Mouse (Mus musculus) hindbrain, postnatal 0 days (tissue): ENCODE data around the gene Abhd2. TPM values are rescaled to one million over a fixed set of nuclear protein-coding genes. Genes with fewer than 3 reads are reported as not detected.

Experiments
- ATAC-seq: fragments of 200-750 bp; cut with Nextera tagmentation; 2 replicates; pipeline ENCODE4 v1.8.0; 2017; ENCODE audit warnings: mild to moderate bottlenecking, moderate TSS enrichment, moderate library complexity
- DNase-seq: peaks from one replicate; pipeline ENCODE4 v3.0.0-alpha.2; 2015; ENCODE audit warnings: low spot score
- H3K27ac ChIP-seq: fragments of 300-500 bp; sonication (generic); 2 replicates; pipeline ENCODE4 v1.5.1; 2014; ENCODE audit warnings: mild to moderate bottlenecking
- H3K27me3 ChIP-seq: fragments of 300-500 bp; sonication (generic); 2 replicates; pipeline ENCODE4 v1.6.1; 2014; ENCODE audit warnings: low read length, mixed read lengths; ENCODE audit not compliant: insufficient read depth
- H3K36me3 ChIP-seq: fragments of 300-500 bp; sonication (generic); 2 replicates; pipeline ENCODE4 v1.6.1; 2014; ENCODE audit warnings: low read length, mixed read lengths; ENCODE audit not compliant: insufficient read depth
- H3K4me1 ChIP-seq: fragments of 300-500 bp; sonication (generic); 2 replicates; pipeline ENCODE4 v1.6.1; 2014; ENCODE audit warnings: antibody characterized with exemption, low read length, mixed read lengths; ENCODE audit not compliant: insufficient read depth
- H3K4me2 ChIP-seq: fragments of 300-500 bp; sonication (generic); 2 replicates; pipeline ENCODE4 v1.6.1; 2014; ENCODE audit warnings: low read depth, mild to moderate bottlenecking, low read length, moderate library complexity, mixed read lengths
- H3K4me3 ChIP-seq: fragments of 300-500 bp; sonication (generic); 2 replicates; pipeline ENCODE4 v1.5.1; 2014; ENCODE audit warnings: low read length
- H3K9ac ChIP-seq: fragments of 300-500 bp; sonication (generic); replicated peaks from 2 replicates; pipeline ENCODE4 v1.6.1; 2014; ENCODE audit warnings: mild to moderate bottlenecking, low read length, moderate library complexity, mixed read lengths
- H3K9me3 ChIP-seq: fragments of 300-500 bp; sonication (generic); 2 replicates; pipeline ENCODE4 v1.6.1; 2016; ENCODE audit warnings: low read length, mixed read lengths
- CTCF ChIP-seq: IDR thresholded peaks from 2 replicates; pipeline ENCODE4 v1.5.1; 2016; ENCODE audit warnings: antibody characterized with exemption, control low read depth, low read depth
- WGBS: fragments of 180-500 bp; shearing (Covaris S2); extraction: QIAGEN DNeasy Blood & Tissue Kit; methylation state at CpG from one replicate; pipeline ENCODE4 v1.1.7; 2014; 5-methylcytosine and 5-hydroxymethylcytosine counted together
- polyA plus RNA-seq: library from polyadenylated mRNA; unstranded; fragments of >200 nt; fragmentation: Nextera tagmentation; extraction: Ambion mirVana; gene quantifications from 2 replicates; pipeline ENCODE4 v1.2.1, GENCODE M21; 2015
- total RNA-seq: library from RNA; depleted of rRNA; stranded (reverse); fragments of >200 nt; gene quantifications from 2 replicates; pipeline ENCODE4 v1.2.3, GENCODE M21; 2014; rRNA removed

Gene Abhd2
- total RNA-seq (92.3 and 100 TPM in 2 replicates), polyA plus RNA-seq (23.7 and 23.9 TPM in 2 replicates)

GRCm38 (mm10) chr7:79272789-79273718 is at the start of gene Abhd2:
Gene Abhd2, plus strand, starts transcription at chr7:79273199.
- H3K4me2 ChIP-seq, result peak within 1 kb of the TSS; percentile 68
- DNase-seq (peak; percentile 99), ATAC-seq (peak; percentile 100)
- H3K27ac ChIP-seq, result peak within 1 kb of the TSS; percentile 92
- no peak; the same call in 1 of the 2 replicates for TF ChIP-seq CTCF
- H3K27me3 ChIP-seq, result no peaks in the 10 kb centered on the region
- no peaks in the 10 kb centered on the region for H3K9me3 ChIP-seq
- H3K4me1 ChIP-seq, result peaks cover 31% of the 10 kb centered on the region; the same call in 1 of the 2 replicates
- peak within 1 kb of the TSS; percentile 64 for H3K4me3 ChIP-seq
- H3K9ac ChIP-seq, result peak within 1 kb of the TSS; percentile 87
- no peaks in the 10 kb centered on the region for H3K36me3 ChIP-seq
- under 1% methylated on average over 54 of the region's 54 CpGs for WGBS

- WGBS, result 85% methylated on average over 8 of the region's 8 CpGs
- no peaks in the 10 kb centered on the region for H3K36me3 ChIP-seq
- H3K9ac ChIP-seq, result no peak overlapping the region
- peaks cover 5% of the 10 kb centered on the region; the same call in 1 of the 2 replicates for H3K4me1 ChIP-seq
- no peak for TF ChIP-seq CTCF
- DNase-seq, result no peak
- no peak for ATAC-seq
- no peaks in the 10 kb centered on the region for H3K27me3 ChIP-seq
- no peaks in the 10 kb centered on the region for H3K9me3 ChIP-seq
- H3K4me2 ChIP-seq, result no peak overlapping the region
- H3K4me3 ChIP-seq, result no peak overlapping the region
- H3K27ac ChIP-seq, result no peak overlapping the region
These were observed 47.5 kb upstream of the Abhd2 start for GRCm38 (mm10) chr7:79225477-79225876.

- H3K27ac ChIP-seq, result no peak overlapping the region
- no peaks in the 10 kb centered on the region for H3K36me3 ChIP-seq
- H3K4me1 ChIP-seq, result peaks cover 5% of the 10 kb centered on the region; the same call in 1 of the 2 replicates
- DNase-seq, result no peak
- 74% methylated on average over 5 of the region's 5 CpGs for WGBS
- no peak overlapping the region for H3K4me3 ChIP-seq
- no peak for TF ChIP-seq CTCF
- H3K9me3 ChIP-seq, result no peaks in the 10 kb centered on the region
- H3K4me2 ChIP-seq, result no peak overlapping the region
- no peak overlapping the region for H3K9ac ChIP-seq
- no peaks in the 10 kb centered on the region for H3K27me3 ChIP-seq
- ATAC-seq, result no peak
These were observed 46.8 kb upstream of the Abhd2 start for GRCm38 (mm10) chr7:79226172-79226571.

- Histone ChIP-seq H3K4me3 (no peak overlapping the region), H3K4me2 (no peak overlapping the region), H3K27ac (no peak overlapping the region), H3K9me3 (no peaks in the 10 kb centered on the region), H3K27me3 (no peaks in the 10 kb centered on the region), H3K4me1 (peaks cover 5% of the 10 kb centered on the region; the same call in 1 of the 2 replicates), H3K9ac (no peak overlapping the region), H3K36me3 (no peaks in the 10 kb centered on the region)
- 88% methylated on average over 9 of the region's 10 CpGs for WGBS
- no peak for TF ChIP-seq CTCF
- DNase-seq (no peak), ATAC-seq (no peak)
These were observed 46.0 kb upstream of the Abhd2 start for GRCm38 (mm10) chr7:79226834-79227486.

- DNase-seq (peak; percentile 81), ATAC-seq (peak; percentile 76)
- no peak overlapping the region for H3K27ac ChIP-seq
- H3K36me3 ChIP-seq, result no peaks in the 10 kb centered on the region
- no peak overlapping the region for H3K9ac ChIP-seq
- no peak overlapping the region for H3K4me2 ChIP-seq
- no peak overlapping the region for H3K4me3 ChIP-seq
- H3K4me1 ChIP-seq, result peaks cover 5% of the 10 kb centered on the region; the same call in 1 of the 2 replicates
- 15% methylated on average over 9 of the region's 9 CpGs for WGBS
- H3K27me3 ChIP-seq, result no peaks in the 10 kb centered on the region
- peak; percentile 89 for TF ChIP-seq CTCF
- H3K9me3 ChIP-seq, result no peaks in the 10 kb centered on the region
These were observed 44.5 kb upstream of the Abhd2 start for GRCm38 (mm10) chr7:79228471-79228870.

GRCm38 (mm10) chr7:79231577-79231976 is 41.4 kb upstream of the Abhd2 start:
- no peak overlapping the region for H3K4me2 ChIP-seq
- 84% methylated on average over 2 of the region's 2 CpGs for WGBS
- TF ChIP-seq CTCF, result no peak
- no peaks in the 10 kb centered on the region for H3K36me3 ChIP-seq
- H3K27me3 ChIP-seq, result no peaks in the 10 kb centered on the region
- no peak for ATAC-seq
- H3K9me3 ChIP-seq, result no peaks in the 10 kb centered on the region
- no peak overlapping the region for H3K27ac ChIP-seq
- peaks cover 5% of the 10 kb centered on the region; the same call in 1 of the 2 replicates for H3K4me1 ChIP-seq
- no peak overlapping the region for H3K4me3 ChIP-seq
- no peak for DNase-seq
- no peak overlapping the region for H3K9ac ChIP-seq
